Mouse (Mus musculus) heart, embryonic 14.5 days (tissue): ENCODE data around the gene Fosl1. TPM values are rescaled to one million over a fixed set of nuclear protein-coding genes. Genes with fewer than 3 reads are reported as not detected.
"Not testable (repeated sequence)": the region's sequence is repeated elsewhere in the genome, so short reads cannot be mapped to it uniquely, and the experiment has no call there.

Source experiments
- ATAC-seq: fragments of 200-750 bp; cut with Nextera tagmentation; 2 replicates; pipeline ENCODE4 v1.8.0; 2017; ENCODE audit warnings: low read depth, moderate TSS enrichment; ENCODE audit not compliant: insufficient number of reproducible peaks, insufficient read depth, low FRiP score
- H3K27ac ChIP-seq, 2 experiments: fragments of 200-500 bp in 1 of 2; fragments of 300-500 bp in 1 of 2; sonication (generic) in 1 of 2; replicated peaks in 1 of 2; 2 replicates each; pipeline ENCODE4 v1.5.1; 2012 to 2014; ENCODE audit warnings: low read depth in 2 of 2, low read length in 2 of 2, control low read depth in 1 of 2, mild to moderate bottlenecking in 1 of 2, mixed read lengths in 1 of 2; ENCODE audit not compliant: control insufficient read depth in 1 of 2, insufficient read depth in 1 of 2
- H3K27me3 ChIP-seq: fragments of 300-500 bp; sonication (generic); 2 replicates; pipeline ENCODE4 v1.6.1; 2014; ENCODE audit warnings: mild to moderate bottlenecking, low read length, control low read depth; ENCODE audit not compliant: control insufficient read depth, insufficient read depth
- H3K36me3 ChIP-seq: fragments of 300-500 bp; sonication (generic); 2 replicates; pipeline ENCODE4 v1.6.1; 2014; ENCODE audit warnings: mild to moderate bottlenecking, control low read depth, low read length, mixed read lengths; ENCODE audit not compliant: control insufficient read depth, insufficient read depth
- H3K4me1 ChIP-seq, 2 experiments: fragments of 200-500 bp in 1 of 2; fragments of 300-500 bp in 1 of 2; sonication (generic) in 1 of 2; 2 replicates each; pipeline ENCODE4 v1.6.1; 2012 to 2014; ENCODE audit warnings: low read length in 2 of 2, control low read depth in 1 of 2, mixed read lengths in 1 of 2; ENCODE audit not compliant: control insufficient read depth in 2 of 2, insufficient read depth in 2 of 2
- H3K4me2 ChIP-seq: fragments of 300-500 bp; sonication (generic); 2 replicates; pipeline ENCODE4 v1.6.1; 2014; ENCODE audit warnings: mild to moderate bottlenecking, low read length
- H3K4me3 ChIP-seq, 2 experiments: fragments of 200-500 bp in 1 of 2; fragments of 300-500 bp in 1 of 2; sonication (generic) in 1 of 2; 2 replicates each; pipeline ENCODE4 v1.5.1; 2012 to 2014; ENCODE audit warnings: low read length in 2 of 2, mild to moderate bottlenecking in 2 of 2, control low read depth in 1 of 2, low read depth in 1 of 2, moderate library complexity in 1 of 2; ENCODE audit not compliant: control insufficient read depth in 1 of 2, insufficient read depth in 1 of 2
- H3K9ac ChIP-seq: fragments of 300-500 bp; sonication (generic); 2 replicates; pipeline ENCODE4 v1.6.1; 2014; ENCODE audit warnings: mild to moderate bottlenecking, low read length
- H3K9me3 ChIP-seq: fragments of 300-500 bp; sonication (generic); 2 replicates; pipeline ENCODE4 v1.6.1; 2016; ENCODE audit warnings: low read length, control low read depth; ENCODE audit not compliant: control insufficient read depth
- WGBS: fragments of 180-500 bp; shearing (Covaris S2); extraction: QIAGEN DNeasy Blood & Tissue Kit; methylation state at CpG from one replicate; pipeline ENCODE4 v1.1.7; 2014; 5-methylcytosine and 5-hydroxymethylcytosine counted together
- polyA plus RNA-seq: library from polyadenylated mRNA; unstranded; fragments of >200 nt; fragmentation: Nextera tagmentation; extraction: Ambion mirVana; gene quantifications from 2 replicates; pipeline ENCODE4 v1.2.1, GENCODE M21; 2014

Gene Fosl1
- polyA plus RNA-seq, 1 experiment from 2014 or later: not detected

DNA sequence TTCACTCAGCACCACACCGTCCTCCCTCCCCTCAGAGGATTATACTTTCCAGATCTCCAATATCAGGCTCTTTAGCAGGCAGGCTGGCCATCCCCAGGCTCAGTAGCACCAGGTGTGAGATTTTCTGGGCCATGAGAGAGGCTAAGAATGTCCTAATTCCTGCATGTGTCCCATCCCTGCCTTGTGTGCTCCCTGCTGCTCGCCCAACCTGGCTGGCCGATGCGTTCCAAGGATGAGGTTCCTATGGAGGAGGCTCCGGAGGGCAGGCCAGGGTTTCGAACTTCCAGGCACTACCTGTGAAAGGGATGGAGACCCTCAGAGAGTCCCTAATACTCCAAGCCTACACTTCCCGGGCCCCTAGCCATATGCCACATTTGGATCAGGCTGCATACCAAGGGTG lies 38.5 kb downstream of the Fosl1 start:
- no peak overlapping the region for H3K9ac ChIP-seq
- 90% methylated on average over 7 of the region's 7 CpGs for WGBS
- no peak overlapping the region for H3K27ac ChIP-seq
- ATAC-seq: no peak
- H3K4me3 ChIP-seq: no peak overlapping the region
- H3K36me3 ChIP-seq: peaks cover 58% of the 10 kb centered on the region
- H3K4me2 ChIP-seq: no peak overlapping the region
- H3K4me1 ChIP-seq: peaks cover 11 to 13% of the 10 kb centered on the region in 2 experiments
- no peaks in the 10 kb centered on the region for H3K27me3 ChIP-seq
- no peaks in the 10 kb centered on the region for H3K9me3 ChIP-seq

DNA sequence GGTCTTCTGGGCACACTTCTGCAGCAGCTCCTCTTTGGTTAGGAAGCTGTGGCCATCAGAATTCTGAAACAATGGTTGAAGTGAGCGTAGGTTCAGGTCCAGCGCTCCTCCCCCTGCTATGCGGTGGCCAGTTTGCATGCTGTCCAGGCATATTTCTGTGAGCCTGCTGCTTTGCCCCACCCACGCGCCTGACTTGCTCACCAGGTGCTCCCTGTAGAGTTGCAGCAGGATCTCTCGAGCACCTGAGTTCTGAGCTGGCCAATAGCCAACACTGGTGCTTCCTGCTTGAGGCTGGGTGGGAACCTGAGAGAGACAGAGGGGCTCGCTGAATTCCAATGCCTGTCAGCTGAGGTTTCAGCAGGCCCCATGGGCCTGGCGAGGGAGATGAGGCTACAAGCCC lies 38.9 kb downstream of the Fosl1 start:
- Histone ChIP-seq H3K4me2 (no peak overlapping the region), H3K36me3 (peaks cover 54% of the 10 kb centered on the region), H3K4me3 (no peak overlapping the region), H3K9ac (no peak overlapping the region; the same call in 1 of the 2 replicates), H3K4me1 (peaks cover 11 to 13% of the 10 kb centered on the region in 2 experiments), H3K27ac (peak overlapping the region in 1 of 2 experiments; percentile 6; a peak in 1 of 4 replicates), H3K27me3 (no peaks in the 10 kb centered on the region), H3K9me3 (no peaks in the 10 kb centered on the region)
- WGBS: 85% methylated on average over 8 of the region's 8 CpGs
- no peak for ATAC-seq

DNA sequence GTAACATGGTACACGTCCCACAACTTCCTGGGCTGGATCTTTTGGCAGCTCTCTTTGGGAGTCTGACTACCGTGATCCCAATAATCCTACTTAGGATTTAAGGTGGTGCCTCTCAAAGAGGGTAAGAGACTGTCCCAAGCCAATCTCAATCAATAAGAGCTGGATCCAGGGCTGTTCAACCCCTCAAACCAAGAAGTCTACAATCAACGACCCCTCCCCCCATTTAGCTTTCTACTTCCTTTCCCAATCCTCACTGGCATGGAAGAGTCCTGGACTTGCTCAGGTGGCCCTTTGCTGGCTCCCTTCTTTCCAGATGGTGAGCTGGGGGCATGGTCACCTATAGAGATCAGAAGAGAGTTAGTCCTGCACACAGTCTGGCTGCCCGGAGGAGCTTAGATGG lies 39.4 kb downstream of the Fosl1 start:
- Histone ChIP-seq H3K36me3 (peaks cover 51% of the 10 kb centered on the region), H3K27me3 (no peaks in the 10 kb centered on the region), H3K4me2 (peak overlapping the region; percentile 92), H3K4me1 (peaks cover 11 to 14% of the 10 kb centered on the region in 2 experiments), H3K27ac (peak overlapping the region in 1 of 2 experiments; percentile 100; a peak in 1 of 4 replicates), H3K4me3 (no peak overlapping the region), H3K9me3 (no peaks in the 10 kb centered on the region), H3K9ac (no peak overlapping the region; the same call in 1 of the 2 replicates)
- 77% methylated on average over 4 of the region's 4 CpGs for WGBS
- no peak for ATAC-seq

DNA sequence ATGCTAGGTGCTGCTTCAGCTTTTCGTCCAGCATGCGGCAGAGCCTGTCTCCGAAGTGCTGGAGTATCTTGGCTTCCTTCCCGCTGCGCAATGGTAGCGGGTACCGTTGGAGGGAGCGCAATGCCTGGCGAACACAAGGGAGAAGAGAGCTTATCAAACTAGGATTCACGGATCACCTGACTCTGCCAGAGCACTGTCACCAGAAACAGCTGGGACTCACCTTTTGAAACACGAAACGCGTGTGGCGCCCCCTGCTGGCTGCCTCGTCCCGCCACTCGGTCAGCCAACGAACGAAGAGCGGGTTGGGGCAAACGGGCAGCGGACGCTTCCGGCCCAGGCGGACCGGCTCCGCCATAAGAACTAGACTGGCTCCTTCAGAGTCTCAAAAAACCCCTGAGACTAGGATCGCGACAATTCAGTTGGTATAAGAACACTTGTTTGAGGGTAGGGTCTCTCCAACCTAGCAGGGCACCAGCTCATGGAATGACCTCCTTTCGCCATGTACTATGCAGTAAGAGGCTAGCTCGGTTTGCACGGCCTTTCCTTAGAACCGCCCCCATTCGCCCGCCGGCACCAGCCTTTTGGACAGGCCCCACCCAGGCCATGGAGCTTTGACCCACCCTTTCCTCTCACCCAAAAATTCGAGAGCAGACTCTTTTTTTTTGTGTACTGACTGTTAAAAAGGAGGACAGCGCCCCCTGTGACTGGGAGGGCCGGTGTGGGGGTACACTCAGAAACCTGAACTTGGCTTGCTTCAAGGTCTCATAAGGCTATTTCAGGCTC lies 40.6 kb downstream of the Fosl1 start, which contains the start of gene Mus81:
Gene Mus81 (minus strand): TSS at position 635 of the 783 bp plus-strand sequence.
- Histone ChIP-seq H3K9ac (peak within 1 kb of the TSS; percentile 84), H3K4me3 (peak within 1 kb of the TSS; percentile 58 to 70), H3K36me3 (peaks cover 51% of the 10 kb centered on the region), H3K27me3 (no peaks in the 10 kb centered on the region), H3K4me2 (peak within 1 kb of the TSS; percentile 92), H3K27ac (peak within 1 kb of the TSS; percentile 99 to 100), H3K9me3 (no peaks in the 10 kb centered on the region), H3K4me1 (peaks cover 11 to 24% of the 10 kb centered on the region in 2 experiments)
- ATAC-seq: peak; percentile 80
- WGBS: under 1% methylated on average over 39 of the region's 39 CpGs

DNA sequence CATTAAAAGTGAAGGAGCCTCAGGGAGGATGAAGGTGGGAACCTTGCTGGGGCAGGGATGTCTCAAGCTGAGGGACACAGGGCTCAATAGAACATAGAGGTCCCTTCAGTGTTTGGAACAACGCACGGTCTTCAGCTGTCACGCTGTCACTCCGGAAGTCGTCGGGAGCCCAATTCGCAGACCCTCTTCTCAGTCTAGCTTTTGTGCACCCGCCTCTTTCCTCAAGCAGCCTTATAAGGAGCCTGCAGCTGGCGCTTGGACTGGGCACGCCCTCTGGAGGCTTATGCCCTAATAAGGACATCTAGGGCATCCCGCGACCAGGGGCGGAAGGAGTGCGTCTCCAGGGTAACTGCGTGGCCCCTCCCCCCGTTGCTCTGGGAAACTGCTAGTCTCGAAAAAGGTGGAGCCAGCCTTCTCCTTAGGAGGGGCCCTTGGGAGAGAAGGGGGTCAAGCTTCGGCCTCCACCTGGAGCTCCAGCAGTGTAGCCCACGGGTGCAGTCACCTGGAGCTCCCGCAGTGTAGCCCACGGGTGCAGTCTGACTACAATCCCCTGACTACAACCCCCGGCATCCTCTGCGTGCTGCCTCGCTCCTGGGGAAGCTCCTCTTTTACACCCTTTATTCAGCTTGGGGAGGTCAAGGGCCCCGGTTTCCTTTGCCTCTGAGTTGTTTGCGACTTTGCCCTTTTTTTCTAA lies 41.7 kb downstream of the Fosl1 start:
- no peaks in the 10 kb centered on the region for H3K9me3 ChIP-seq
- ATAC-seq: peak; percentile 79
- peak overlapping the region; percentile 74 for H3K9ac ChIP-seq
- peaks cover 51% of the 10 kb centered on the region for H3K36me3 ChIP-seq
- peak overlapping the region; percentile 51 to 58 for H3K4me3 ChIP-seq
- peak overlapping the region; percentile 99 to 100 for H3K27ac ChIP-seq
- under 1% methylated on average over 26 of the region's 26 CpGs for WGBS
- peak overlapping the region; percentile 92 for H3K4me2 ChIP-seq
- H3K4me1 ChIP-seq: peaks cover 11 to 27% of the 10 kb centered on the region in 2 experiments
- no peaks in the 10 kb centered on the region for H3K27me3 ChIP-seq

DNA sequence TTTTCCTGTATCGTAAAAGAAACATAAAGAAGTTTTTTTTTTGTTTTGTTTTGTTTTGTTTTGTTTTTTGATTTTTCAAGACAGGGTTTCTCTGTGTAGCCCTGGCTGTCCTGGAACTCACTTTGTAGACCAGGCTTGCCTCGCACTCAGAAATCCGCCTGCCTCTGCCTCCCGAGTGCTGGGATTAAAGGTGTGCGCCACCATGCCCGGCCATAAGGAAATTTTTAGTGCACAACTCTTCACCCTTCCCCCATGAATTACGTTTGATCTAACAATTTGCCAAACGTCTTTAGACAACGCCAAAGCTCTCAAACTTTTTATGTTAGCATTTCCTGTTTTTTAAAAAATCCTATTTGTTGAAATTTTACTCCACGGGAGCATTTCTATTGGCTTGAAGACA lies 42.4 kb downstream of the Fosl1 start:
- Histone ChIP-seq H3K4me2 (peak overlapping the region; percentile 92), H3K36me3 (peaks cover 51% of the 10 kb centered on the region), H3K27ac (peak overlapping the region; percentile 48 to 100), H3K4me1 (peaks cover 11 to 27% of the 10 kb centered on the region in 2 experiments), H3K9ac (peak overlapping the region; percentile 0; the same call in 1 of the 2 replicates), H3K4me3 (0 out of 4 replicates have a peak overlapping the region, but pooled peaks of 1 of the 2 experiments have one; percentile 98)
- H3K9me3 ChIP-seq, H3K27me3 ChIP-seq, ATAC-seq: not testable (repeated sequence)
- 48% methylated on average over 10 of the region's 10 CpGs for WGBS

DNA sequence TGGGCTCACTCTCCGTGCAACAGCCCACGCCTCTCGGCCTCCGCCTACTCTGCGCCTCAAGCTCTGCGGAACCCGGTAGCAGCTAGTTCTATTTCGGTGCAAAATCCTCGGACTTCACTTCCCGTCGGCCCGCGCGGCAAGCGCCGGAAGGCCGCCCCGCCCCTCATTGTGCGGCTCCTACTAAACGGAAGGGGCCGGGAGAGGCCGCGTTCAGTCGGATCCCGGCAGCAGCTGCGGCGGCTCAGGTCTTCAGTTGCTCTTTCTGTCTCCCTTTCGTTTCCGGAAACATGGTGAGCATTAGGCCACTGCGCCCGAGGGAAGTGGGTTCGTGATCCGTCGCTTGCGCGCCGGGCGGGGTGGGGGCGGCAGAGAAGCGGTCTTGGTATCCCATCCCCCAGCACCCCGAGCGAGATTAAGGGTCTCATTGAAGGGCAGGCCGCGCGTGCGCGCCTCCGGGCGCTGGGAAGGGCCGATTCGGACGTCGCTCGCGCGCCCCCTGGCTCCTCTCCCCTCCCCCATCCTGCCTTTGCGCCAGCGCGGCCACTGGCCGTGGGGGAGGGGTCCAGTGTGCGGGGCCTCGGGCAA lies 43.1 kb downstream of the Fosl1 start, which contains the start of gene Cfl1:
Gene Cfl1 (plus strand): TSS at position 143 of the 585 bp plus-strand sequence.
- Histone ChIP-seq H3K9ac (peak within 1 kb of the TSS; percentile 99), H3K9me3 (no peaks in the 10 kb centered on the region), H3K4me2 (peak within 1 kb of the TSS; percentile 92), H3K4me1 (peaks cover 11 to 27% of the 10 kb centered on the region in 2 experiments), H3K4me3 (peak within 1 kb of the TSS; percentile 98 to 99), H3K36me3 (peaks cover 50% of the 10 kb centered on the region), H3K27ac (peak within 1 kb of the TSS; percentile 96 to 100), H3K27me3 (no peaks in the 10 kb centered on the region)
- ATAC-seq: peak; percentile 61
- under 1% methylated on average over 61 of the region's 62 CpGs for WGBS
